ENCODE assay signal across 29 mouse cellular contexts in the genomic region with DNA sequence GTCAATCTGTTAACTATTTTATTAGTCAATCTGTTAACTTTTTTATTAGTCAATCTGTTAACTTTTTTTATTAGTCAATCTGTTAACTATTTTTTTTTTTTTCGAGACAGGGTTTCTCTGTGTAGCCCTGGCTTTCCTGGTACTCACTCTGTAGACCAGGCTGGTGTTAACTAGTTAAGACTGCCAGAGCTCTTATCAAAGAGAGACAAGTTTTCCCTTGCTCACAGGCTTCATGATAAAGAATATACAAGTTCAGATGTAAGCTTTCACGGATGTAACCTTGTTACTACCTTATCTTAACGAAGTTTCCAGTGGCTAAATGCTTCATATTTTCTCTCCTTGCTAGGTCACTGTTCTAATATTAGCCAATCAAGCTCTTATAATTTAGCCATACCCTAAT. TPM values are rescaled to one million over a fixed set of nuclear protein-coding genes. Genes with fewer than 3 reads are reported as not detected.
"Had no signal": no experiment of that assay in that cellular context is flagged by ENCODE, and none has a peak within 500 bp of the region (broad histone marks: within the 10 kb centered on the region; RNA-seq: fewer than 3 reads in every experiment).

No protein-coding gene starts in this region.

- H3K9me3 ChIP-seq: lung, embryonic 15.5 days; midbrain, embryonic 10.5 days; midbrain, embryonic 12.5 days; neural tube, embryonic 13.5 days; neural tube, embryonic 15.5 days had no signal

- ATAC-seq: lung, postnatal 0 days; midbrain, embryonic 16.5 days had no signal

- H3K27ac ChIP-seq: lung, embryonic 15.5 days; macrophage; midbrain, embryonic 10.5 days; midbrain, embryonic 12.5 days; neural tube, embryonic 13.5 days; neural tube, embryonic 15.5 days had no signal

- H3K27me3 ChIP-seq: lung, embryonic 15.5 days; midbrain, embryonic 12.5 days; neural tube, embryonic 13.5 days; neural tube, embryonic 15.5 days had no signal

- H3K4me1 ChIP-seq: lung, embryonic 15.5 days; neural tube, embryonic 13.5 days; neural tube, embryonic 15.5 days had no signal

- H3K4me2 ChIP-seq: lung, embryonic 15.5 days; midbrain, embryonic 12.5 days; neural tube, embryonic 13.5 days; neural tube, embryonic 15.5 days had no signal

- H3K4me3 ChIP-seq: lung, embryonic 15.5 days; midbrain, embryonic 10.5 days; midbrain, embryonic 12.5 days; myocyte; neural tube, embryonic 13.5 days; neural tube, embryonic 15.5 days had no signal

- DNase-seq: lung, adult 2 months; lung, postnatal 14 days; lung, postnatal 36 days; midbrain, embryonic 14.5 days; retina, postnatal 1 day; right cerebral cortex, adult 18-20 months; right cerebral cortex, postnatal 25 days; right cerebral cortex, postnatal 4 days; spleen, adult 18-20 months; thymus, adult 18-20 months; thymus, postnatal 14 days; thymus, postnatal 36 days had no signal

- H3K36me3 ChIP-seq: lung, embryonic 15.5 days; midbrain, embryonic 10.5 days; midbrain, embryonic 12.5 days; neural tube, embryonic 13.5 days; neural tube, embryonic 15.5 days had no signal

- H3K9ac ChIP-seq: lung, embryonic 15.5 days; midbrain, embryonic 12.5 days; neural tube, embryonic 13.5 days; neural tube, embryonic 15.5 days had no signal

RNA-seq across cellular contexts. Expression of gene Trpd52l3, which starts 10.7 kb away (rescaled TPM):
- total RNA-seq: megakaryocyte, adult 5-6 weeks; megakaryocyte-erythroid progenitor cell, adult 5-6 weeks had no signal
- polyA plus RNA-seq: liver, embryonic 16.5 days; lung, adult 2 months; lung, embryonic 15.5 days; lung, postnatal 0 days; macrophage; midbrain, embryonic 10.5 days; midbrain, embryonic 12.5 days; midbrain, embryonic 14.5 days; midbrain, embryonic 16.5 days; myocyte; neural tube, embryonic 11.5 days; neural tube, embryonic 13.5 days; neural tube, embryonic 15.5 days; small intestine, adult 2 months; stomach, embryonic 14.5 days; stomach, embryonic 16.5 days; thymus, postnatal 0 days had no signal
